Mouse (Mus musculus): ENCODE results near the gene Kctd6.

GRCm38 (mm10) chr14:8258752-8259151 lies 44.8 kb downstream of the Kctd6 start:
- TF ChIP-seq CTCF (IDR thresholded peaks at IDR 0.05; ENCODE audit: borderline replicate concordance, extremely low read depth, insufficient read depth, insufficient read length) (no peak), POLR2A (IDR thresholded peaks at IDR 0.05; ENCODE audit: borderline replicate concordance, extremely low read depth, insufficient read depth, insufficient read length, poor library complexity, severe bottlenecking) (no peak)

Data from brain, embryonic 14.5 days (tissue).